In the genomic region with DNA sequence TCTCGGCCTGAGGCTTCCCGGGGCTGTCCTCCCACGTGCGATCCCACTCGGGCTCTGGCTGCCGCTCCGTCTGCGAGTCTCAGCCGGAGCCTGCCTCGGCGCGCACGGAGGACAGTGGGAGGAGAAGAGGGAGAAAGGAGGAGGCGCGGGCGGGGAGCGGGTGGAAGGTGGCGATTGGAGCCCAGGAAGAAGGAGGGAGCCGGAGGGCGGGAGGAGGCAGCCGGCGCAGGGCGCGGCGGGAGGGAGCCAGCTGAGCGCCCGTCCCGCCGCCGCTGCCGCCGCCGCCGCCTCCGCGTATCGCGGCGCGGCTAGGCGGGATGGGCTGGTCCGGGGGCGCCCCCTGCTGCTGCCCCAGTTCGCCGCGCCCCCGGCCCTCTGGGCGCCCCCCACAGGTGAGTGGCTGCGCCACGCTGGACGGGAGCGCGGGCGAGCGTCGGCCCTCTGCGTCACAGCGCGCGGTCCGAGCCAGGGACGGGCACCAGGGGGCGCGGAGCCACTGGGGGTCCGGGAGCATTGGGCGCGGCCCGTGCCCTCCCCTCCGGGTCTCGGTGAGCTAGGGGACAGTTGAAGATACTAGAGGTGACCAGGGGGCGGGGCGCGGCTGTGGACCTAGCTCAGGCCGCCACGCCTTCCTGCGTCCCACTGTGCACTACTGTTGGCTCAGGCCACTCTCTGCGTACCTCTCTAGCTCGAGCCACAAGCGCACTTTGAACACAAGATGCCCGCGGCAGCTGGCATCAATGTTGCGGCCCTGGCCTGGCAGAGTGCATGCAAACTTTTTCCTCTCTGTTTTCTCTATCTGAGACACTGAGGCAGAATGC, we compare ENCODE assay signal across 7 mouse cellular contexts. TPM values are rescaled to one million over a fixed set of nuclear protein-coding genes. Genes with fewer than 3 reads are reported as not detected.
DNase-seq lines count a peak whose midpoint lies in the region; ATAC-seq lines count a peak whose summit lies in the region.

A gene (plus strand): TSS at position 253 of the 821 bp plus-strand sequence.

- intact Hi-C loops in gastrocnemius, postnatal 14 days (cut with DNase I; ENCODE audit: low total_unique reads): no loop called here
- intact Hi-C loops in left cerebral cortex, postnatal 36 days (cut with DNase I): no loop called here

- peak; percentile 68 for ATAC-seq in inflammation-experienced regulatory T-cells, adult 6 months

- DNase-seq in adipocyte (ENCODE audit: low spot score): peak; percentile 86
- peak; percentile 74 to 84 for DNase-seq in cerebellum, postnatal 25 days
- peak; percentile 90 for DNase-seq in gastrocnemius, postnatal 14 days
- DNase-seq in left cerebral cortex, postnatal 36 days (ENCODE audit: low spot score in 2 of 2): peak; percentile 73 to 79
- DNase-seq in mesoderm, embryonic 11.5 days (ENCODE audit: low read depth, low spot score): peak; percentile 73
- DNase-seq in right cerebral cortex, postnatal 36 days (ENCODE audit: low spot score in 2 of 2): peak; percentile 68 to 71

RNA-seq across cellular contexts. Expression of the gene that starts here (rescaled TPM):
- 10 to 100 TPM; 29.8 to 45.6 TPM for total RNA-seq in gastrocnemius, postnatal 14 days (2021)
- 1 to 10 TPM; 3.3 to 4.2 (median 3.8) TPM for polyA plus RNA-seq in inflammation-experienced regulatory T-cells, adult 6 months (2017; shearing (Covaris generic))
- total RNA-seq in left cerebral cortex, postnatal 36 days (2021): 10 to 100 TPM; 17.2 to 28.6 TPM

Comparison
In these comparisons a context has a peak if more than half of its experiments do, and no peak if none do; other contexts are left out.
1. Peak in every context shown above with its lines: DNase-seq and ATAC-seq.